Mouse (Mus musculus) forebrain, embryonic 13.5 days (tissue): ENCODE data around the gene Ssbp4. TPM values are rescaled to one million over a fixed set of nuclear protein-coding genes. Genes with fewer than 3 reads are reported as not detected.
"Not testable (repeated sequence)": the region's sequence is repeated elsewhere in the genome, so short reads cannot be mapped to it uniquely, and the experiment has no call there.

ENCODE experiments used
- ATAC-seq: fragments of 200-750 bp; cut with Nextera tagmentation; 2 replicates; pipeline ENCODE4 v1.8.0; 2017
- H3K27ac ChIP-seq: fragments of 300-500 bp; sonication (generic); 2 replicates; pipeline ENCODE4 v1.5.1; 2015; ENCODE audit warnings: inconsistent platforms, mild to moderate bottlenecking, moderate library complexity
- H3K27me3 ChIP-seq: fragments of 300-500 bp; sonication (generic); 2 replicates; pipeline ENCODE4 v1.6.1; 2015; ENCODE audit warnings: mild to moderate bottlenecking, inconsistent platforms
- H3K36me3 ChIP-seq: fragments of 300-500 bp; sonication (generic); 2 replicates; pipeline ENCODE4 v1.6.1; 2015; ENCODE audit warnings: mild to moderate bottlenecking, inconsistent platforms; ENCODE audit not compliant: poor library complexity, severe bottlenecking
- H3K4me1 ChIP-seq: fragments of 300-500 bp; sonication (generic); 2 replicates; pipeline ENCODE4 v1.6.1; 2015; ENCODE audit warnings: inconsistent platforms
- H3K4me2 ChIP-seq: fragments of 300-500 bp; sonication (generic); 2 replicates; pipeline ENCODE4 v1.6.1; 2015; ENCODE audit warnings: inconsistent platforms, mild to moderate bottlenecking, moderate library complexity
- H3K4me3 ChIP-seq: fragments of 300-500 bp; sonication (generic); 2 replicates; pipeline ENCODE4 v1.5.1; 2015; ENCODE audit warnings: mild to moderate bottlenecking, inconsistent platforms
- H3K9ac ChIP-seq: fragments of 300-500 bp; sonication (generic); 2 replicates; pipeline ENCODE4 v1.6.1; 2015; ENCODE audit warnings: mild to moderate bottlenecking, inconsistent platforms
- H3K9me3 ChIP-seq: fragments of 300-500 bp; sonication (generic); replicated peaks from 2 replicates; pipeline ENCODE4 v1.6.1; 2016; ENCODE audit warnings: inconsistent platforms
- WGBS: fragments of 180-500 bp; shearing (Covaris S2); methylation state at CpG from one replicate; pipeline ENCODE4 v1.1.7; 2015; 5-methylcytosine and 5-hydroxymethylcytosine counted together
- polyA plus RNA-seq: library from polyadenylated mRNA; unstranded; fragments of >200 nt; fragmentation: Nextera tagmentation; extraction: Ambion mirVana; gene quantifications from 2 replicates; pipeline ENCODE4 v1.2.1, GENCODE M21; 2015

The Ssbp4 gene
- polyA plus RNA-seq, 1 experiment from 2014 or later: 81.9 TPM

GRCm38 (mm10) chr8:70594621-70595564 is 13.8 kb downstream of the Ssbp4 start:
- H3K4me2 ChIP-seq: peak overlapping the region; percentile 98
- H3K36me3 ChIP-seq: peaks cover 43% of the 10 kb centered on the region
- no peaks in the 10 kb centered on the region for H3K9me3 ChIP-seq
- H3K9ac ChIP-seq: peak overlapping the region; percentile 79
- H3K27me3 ChIP-seq: peaks cover 16% of the 10 kb centered on the region; the same call in 1 of the 2 replicates
- peak overlapping the region; percentile 66 for H3K27ac ChIP-seq
- H3K4me3 ChIP-seq: peak overlapping the region; percentile 66
- H3K4me1 ChIP-seq: peaks cover 58% of the 10 kb centered on the region
- peak; percentile 5 for ATAC-seq
- 12% methylated on average over 80 of the region's 82 CpGs for WGBS

GRCm38 (mm10) chr8:70593961-70594609 is 14.6 kb downstream of the Ssbp4 start, which contains the start of gene Isyna1:
TSS of gene Isyna1 (plus strand) at chr8:70594373.
- peak; percentile 84 for ATAC-seq
- Histone ChIP-seq H3K9me3 (no peaks in the 10 kb centered on the region), H3K27ac (peak within 1 kb of the TSS; percentile 66), H3K27me3 (peaks cover 16% of the 10 kb centered on the region; the same call in 1 of the 2 replicates), H3K4me3 (peak within 1 kb of the TSS; percentile 66), H3K36me3 (peaks cover 51% of the 10 kb centered on the region), H3K4me2 (peak within 1 kb of the TSS; percentile 98), H3K9ac (peak within 1 kb of the TSS; percentile 79), H3K4me1 (peaks cover 50% of the 10 kb centered on the region)
- WGBS: under 1% methylated on average over 38 of the region's 40 CpGs

- WGBS: 60% methylated on average over 8 of the region's 8 CpGs
- Histone ChIP-seq H3K4me1 (peaks cover 41% of the 10 kb centered on the region), H3K4me2 (peak overlapping the region; percentile 98), H3K9me3 (no peaks in the 10 kb centered on the region), H3K27ac (no peak overlapping the region), H3K36me3 (peaks cover 59% of the 10 kb centered on the region), H3K9ac (0 out of 2 replicates have a peak overlapping the region, but pooled peaks have one; percentile 1), H3K27me3 (peaks cover 16% of the 10 kb centered on the region; the same call in 1 of the 2 replicates), H3K4me3 (no peak overlapping the region)
- ATAC-seq: no peak
Measured at GRCm38 (mm10) chr8:70593173-70593572, 15.5 kb downstream of the Ssbp4 start.

GRCm38 (mm10) chr8:70591569-70591968 is 17.1 kb downstream of the Ssbp4 start:
- peaks cover 68% of the 10 kb centered on the region for H3K36me3 ChIP-seq
- no peak overlapping the region for H3K4me2 ChIP-seq
- no peak overlapping the region for H3K4me3 ChIP-seq
- WGBS: 92% methylated on average over 12 of the region's 12 CpGs
- H3K27me3 ChIP-seq: peaks cover 9% of the 10 kb centered on the region; the same call in 1 of the 2 replicates
- no peak overlapping the region for H3K9ac ChIP-seq
- no peak overlapping the region for H3K27ac ChIP-seq
- peaks cover 25% of the 10 kb centered on the region for H3K4me1 ChIP-seq
- no peak for ATAC-seq
- H3K9me3 ChIP-seq: no peaks in the 10 kb centered on the region

GRCm38 (mm10) chr8:70587955-70588354 is 20.7 kb downstream of the Ssbp4 start:
- not testable (repeated sequence) for H3K27me3 ChIP-seq, ATAC-seq, H3K4me2 ChIP-seq, H3K4me3 ChIP-seq, H3K9me3 ChIP-seq, H3K9ac ChIP-seq, H3K4me1 ChIP-seq, H3K27ac ChIP-seq
- 93% methylated on average over 4 of the region's 4 CpGs for WGBS
- peaks cover 95% of the 10 kb centered on the region for H3K36me3 ChIP-seq

GRCm38 (mm10) chr8:70585258-70585652 is 23.4 kb downstream of the Ssbp4 start:
- H3K4me1 ChIP-seq: no peaks in the 10 kb centered on the region
- no peak overlapping the region for H3K4me3 ChIP-seq
- H3K4me2 ChIP-seq: no peak overlapping the region
- H3K36me3 ChIP-seq: peaks cover 98% of the 10 kb centered on the region
- H3K9me3 ChIP-seq: no peaks in the 10 kb centered on the region
- WGBS: 30% methylated on average over 7 of the region's 7 CpGs
- peak; percentile 63 for ATAC-seq
- no peak overlapping the region for H3K27ac ChIP-seq
- no peaks in the 10 kb centered on the region for H3K27me3 ChIP-seq
- H3K9ac ChIP-seq: no peak overlapping the region

- no peaks in the 10 kb centered on the region for H3K4me1 ChIP-seq
- no peaks in the 10 kb centered on the region for H3K9me3 ChIP-seq
- peaks cover 97% of the 10 kb centered on the region for H3K36me3 ChIP-seq
- no peak overlapping the region for H3K27ac ChIP-seq
- ATAC-seq: no peak
- no peaks in the 10 kb centered on the region for H3K27me3 ChIP-seq
- no peak overlapping the region for H3K9ac ChIP-seq
- H3K4me3 ChIP-seq: no peak overlapping the region
- 95% methylated on average over 9 of the region's 9 CpGs for WGBS
- no peak overlapping the region for H3K4me2 ChIP-seq
Measured at GRCm38 (mm10) chr8:70584606-70585257, 23.9 kb downstream of the Ssbp4 start.

GRCm38 (mm10) chr8:70583476-70584387 is 24.9 kb downstream of the Ssbp4 start:
- no peaks in the 10 kb centered on the region for H3K9me3 ChIP-seq
- H3K4me1 ChIP-seq: no peaks in the 10 kb centered on the region
- H3K27ac ChIP-seq: no peak overlapping the region
- H3K4me2 ChIP-seq: no peak overlapping the region
- H3K36me3 ChIP-seq: peaks cover 94% of the 10 kb centered on the region
- H3K9ac ChIP-seq: no peak overlapping the region
- H3K27me3 ChIP-seq: no peaks in the 10 kb centered on the region
- 0 out of 2 replicates have a peak, but pooled peaks have one; percentile 28 for ATAC-seq
- H3K4me3 ChIP-seq: no peak overlapping the region
- WGBS: 88% methylated on average over 18 of the region's 18 CpGs

- Histone ChIP-seq H3K36me3 (peaks cover 69% of the 10 kb centered on the region), H3K27me3 (no peaks in the 10 kb centered on the region), H3K27ac (no peak overlapping the region), H3K4me3 (no peak overlapping the region), H3K4me2 (no peak overlapping the region), H3K9ac (no peak overlapping the region), H3K4me1 (no peaks in the 10 kb centered on the region), H3K9me3 (no peaks in the 10 kb centered on the region; the same call in 1 of the 2 replicates)
- WGBS: 99% methylated on average over 3 of the region's 3 CpGs
- ATAC-seq: no peak
Measured at GRCm38 (mm10) chr8:70577207-70577606, 31.5 kb downstream of the Ssbp4 start.

- Histone ChIP-seq H3K4me3 (no peak overlapping the region), H3K27ac (no peak overlapping the region), H3K9me3 (no peaks in the 10 kb centered on the region; the same call in 1 of the 2 replicates), H3K4me2 (no peak overlapping the region), H3K36me3 (peaks cover 46% of the 10 kb centered on the region), H3K4me1 (no peaks in the 10 kb centered on the region), H3K27me3 (no peaks in the 10 kb centered on the region), H3K9ac (no peak overlapping the region)
- 93% methylated on average over 4 of the region's 4 CpGs for WGBS
- no peak for ATAC-seq
Measured at GRCm38 (mm10) chr8:70574915-70575314, 33.8 kb downstream of the Ssbp4 start.

- peaks cover 44% of the 10 kb centered on the region for H3K36me3 ChIP-seq
- no peak for ATAC-seq
- H3K9ac ChIP-seq: no peak overlapping the region
Measured at GRCm38 (mm10) chr8:70574302-70574701, 34.4 kb downstream of the Ssbp4 start.

More at GRCm38 (mm10) chr8:70574302-70574701, 34.4 kb downstream of the Ssbp4 start:
- no peak overlapping the region for H3K4me3 ChIP-seq
- no peaks in the 10 kb centered on the region for H3K27me3 ChIP-seq
- H3K27ac ChIP-seq: no peak overlapping the region
- no peaks in the 10 kb centered on the region; the same call in 1 of the 2 replicates for H3K9me3 ChIP-seq
- H3K4me1 ChIP-seq: no peaks in the 10 kb centered on the region
- H3K4me2 ChIP-seq: no peak overlapping the region
